Mouse (Mus musculus) liver, adult 2 months (tissue): ENCODE data around the gene Crygn.

ENCODE experiments used
- CTCF ChIP-seq: fragments of 200-500 bp; IDR thresholded peaks from 2 replicates; pipeline ENCODE4 v1.5.1; 2011; ENCODE audit warnings: low read depth, low read length, control low read depth
- POLR2A ChIP-seq: fragments of 200-500 bp; IDR thresholded peaks from 2 replicates; pipeline ENCODE4 v1.6.1; 2011; ENCODE audit warnings: low read length, control low read depth; ENCODE audit not compliant: insufficient read depth; ENCODE audit errors: extremely low read depth

GRCm38 (mm10) chr5:24749731-24750130 lies 8.1 kb downstream of the Crygn start:
- TF ChIP-seq POLR2A (no peak), CTCF (no peak)
